Mouse (Mus musculus): ENCODE results near the gene Mon2. TPM values are rescaled to one million over a fixed set of nuclear protein-coding genes. Genes with fewer than 3 reads are reported as not detected.
"Not testable (repeated sequence)": the region's sequence is repeated elsewhere in the genome, so short reads cannot be mapped to it uniquely, and the experiment has no call there.

Mon2 gene
- total RNA-seq, 2 experiments from 2014 or later = 31.8 to 45.3 TPM

DNA sequence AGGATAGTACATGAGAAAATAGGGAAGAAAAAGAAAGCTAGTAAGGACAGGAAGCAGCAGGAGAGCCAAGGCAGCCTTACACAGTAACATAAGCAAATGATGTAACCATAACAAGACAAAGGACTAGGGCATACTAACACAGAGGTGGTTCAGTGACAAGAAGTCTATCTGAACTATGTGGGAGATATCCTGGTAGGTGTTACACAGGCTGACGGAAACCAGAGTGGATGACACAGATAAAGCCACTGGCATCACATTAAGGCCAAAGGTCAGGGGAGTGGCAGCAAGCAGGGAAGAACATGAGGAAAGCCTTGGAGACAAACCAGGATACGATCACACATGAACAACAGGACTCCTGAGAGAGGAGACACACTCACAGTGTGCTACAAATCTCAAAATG lies 4.3 kb downstream of the Mon2 start:
- ATAC-seq (replicated peaks; ENCODE audit: low FRiP score, poor library complexity, severe bottlenecking) = no peak

DNA sequence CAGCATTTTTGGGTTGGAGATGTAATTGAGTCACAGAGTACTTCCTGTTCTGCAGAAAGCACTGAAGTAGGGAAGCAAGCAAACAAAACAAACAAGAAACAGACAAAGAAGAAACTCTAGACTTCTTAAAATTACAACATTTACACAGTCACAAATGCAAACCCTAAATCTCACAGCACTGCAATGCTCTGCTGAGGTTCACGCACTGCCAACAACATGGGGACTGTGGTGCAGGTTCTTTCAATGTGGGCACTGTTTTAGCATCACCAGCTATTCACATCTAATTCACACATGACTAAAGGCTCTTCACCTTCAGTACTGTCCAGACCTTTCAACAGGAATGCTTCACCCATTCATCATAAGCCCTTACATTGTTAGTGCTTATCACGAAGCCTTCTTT lies 13.3 kb downstream of the Mon2 start:
- ATAC-seq (replicated peaks; ENCODE audit: low FRiP score, poor library complexity, severe bottlenecking) = no peak

DNA sequence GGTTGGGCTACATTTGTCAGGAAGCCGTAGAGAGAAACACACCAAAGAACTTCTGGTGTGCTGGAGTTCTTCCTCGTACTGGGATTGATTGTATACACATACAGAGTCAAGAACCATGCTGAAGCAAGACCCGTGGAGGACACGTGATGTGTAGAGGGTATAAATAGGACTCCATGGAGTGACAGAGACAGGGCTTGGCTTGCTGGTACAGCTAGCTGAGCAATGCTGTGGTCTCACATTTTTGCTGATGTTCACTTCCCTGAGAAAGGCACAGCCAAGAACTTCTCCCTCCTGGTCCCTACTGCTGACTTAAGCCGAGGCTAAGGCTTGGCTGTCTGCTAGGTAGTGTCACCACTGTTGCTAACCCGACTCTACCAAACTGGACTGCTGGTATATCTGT lies 15.5 kb downstream of the Mon2 start:
- no peak for ATAC-seq (replicated peaks; ENCODE audit: low FRiP score, poor library complexity, severe bottlenecking)

DNA sequence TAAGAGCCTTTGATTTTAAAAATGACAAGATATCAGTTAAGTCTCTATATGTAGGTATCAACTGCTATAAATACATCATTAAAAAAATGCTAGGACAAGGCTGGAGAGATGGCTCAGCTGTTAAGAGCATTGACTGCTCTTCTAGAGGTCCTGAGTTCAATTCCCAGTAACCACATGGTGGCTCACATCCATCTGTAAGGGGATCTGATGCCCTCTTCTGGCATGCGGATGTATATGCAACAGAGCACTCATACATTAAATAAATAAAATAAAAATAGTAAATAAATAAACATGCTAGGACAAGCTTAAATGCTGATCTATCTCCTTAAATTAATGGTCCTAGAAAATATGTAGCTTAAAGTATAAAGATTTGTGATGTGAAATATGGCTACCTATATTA lies 19.2 kb downstream of the Mon2 start:
- no peak for ATAC-seq (replicated peaks; ENCODE audit: low FRiP score, poor library complexity, severe bottlenecking)

DNA sequence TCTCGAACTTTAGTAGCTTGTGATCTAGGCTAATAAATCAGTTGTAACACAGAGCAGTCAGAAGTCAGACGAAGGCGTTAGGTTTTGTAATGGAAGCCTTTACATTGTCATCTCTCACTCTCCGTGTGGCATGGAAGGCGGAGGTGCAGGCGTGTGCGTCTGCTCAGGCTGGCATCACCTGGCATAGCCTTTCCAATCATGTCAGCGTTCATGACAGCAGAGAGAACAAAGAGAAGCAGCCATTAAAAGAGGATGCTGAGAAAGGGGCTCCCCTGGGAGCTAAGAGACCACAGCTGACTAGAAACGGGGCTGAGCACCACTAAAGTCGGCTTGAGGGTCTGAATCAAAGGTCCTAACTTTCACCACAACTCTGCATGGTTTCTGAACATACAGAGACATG lies 19.8 kb downstream of the Mon2 start:
- ATAC-seq (replicated peaks; ENCODE audit: low FRiP score, poor library complexity, severe bottlenecking) = no peak

DNA sequence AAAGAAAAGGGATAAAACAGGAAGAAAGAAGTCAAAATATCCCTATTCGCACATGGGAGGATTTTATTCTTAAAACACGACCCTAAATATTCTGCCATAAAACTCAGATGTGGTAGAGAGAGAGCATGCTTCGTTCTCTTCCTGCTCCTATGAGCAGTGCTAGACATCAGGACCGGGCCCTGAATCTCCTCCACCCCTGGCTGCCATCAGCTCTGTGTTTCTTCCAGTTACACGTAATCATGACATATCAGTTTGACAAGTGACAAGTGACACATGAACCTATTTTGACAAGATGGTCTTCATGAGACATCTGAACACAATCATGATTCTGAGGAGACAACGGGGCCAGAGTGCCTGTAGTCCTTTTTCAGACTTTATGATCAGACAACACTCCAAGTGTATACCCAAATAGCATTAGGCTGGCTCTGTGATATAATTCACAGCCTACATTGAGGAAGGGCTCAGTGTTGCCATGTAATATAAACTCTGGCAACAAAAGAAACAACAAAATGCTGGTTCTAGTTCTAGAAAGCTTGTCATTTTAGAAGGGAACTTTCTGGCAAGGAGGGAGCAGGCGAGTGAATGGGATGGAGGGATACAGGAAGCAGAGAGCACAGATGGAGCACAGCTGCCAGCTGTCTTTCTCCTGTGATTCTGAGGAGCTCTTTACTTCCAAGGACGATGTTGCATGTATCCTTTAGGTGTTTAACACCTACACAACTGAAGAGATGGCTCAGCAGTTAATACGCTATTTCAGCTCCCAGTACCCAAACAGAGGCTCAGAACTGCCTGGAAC lies 20.9 kb downstream of the Mon2 start:
- no peak for ATAC-seq (replicated peaks; ENCODE audit: low FRiP score, poor library complexity, severe bottlenecking)

DNA sequence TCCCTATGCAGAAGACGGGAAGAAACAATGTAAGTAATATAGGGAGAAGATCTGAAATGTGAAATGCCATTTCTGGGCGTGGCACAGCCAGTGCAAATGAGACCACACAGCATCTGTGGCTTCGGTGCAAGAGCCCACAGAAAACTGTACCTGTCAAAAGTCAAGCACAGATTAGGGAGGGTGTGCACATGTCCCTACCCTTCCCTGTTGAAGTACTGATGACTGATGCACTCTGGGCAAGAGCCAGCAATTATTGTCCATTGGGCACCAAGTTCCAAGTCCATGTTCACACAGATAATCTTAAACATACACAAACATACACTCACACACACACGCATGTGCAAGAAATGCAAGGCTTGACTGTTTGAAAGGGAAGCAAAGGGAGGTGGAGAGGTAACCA lies 22.7 kb downstream of the Mon2 start:
- no peak for ATAC-seq (replicated peaks; ENCODE audit: low FRiP score, poor library complexity, severe bottlenecking)

DNA sequence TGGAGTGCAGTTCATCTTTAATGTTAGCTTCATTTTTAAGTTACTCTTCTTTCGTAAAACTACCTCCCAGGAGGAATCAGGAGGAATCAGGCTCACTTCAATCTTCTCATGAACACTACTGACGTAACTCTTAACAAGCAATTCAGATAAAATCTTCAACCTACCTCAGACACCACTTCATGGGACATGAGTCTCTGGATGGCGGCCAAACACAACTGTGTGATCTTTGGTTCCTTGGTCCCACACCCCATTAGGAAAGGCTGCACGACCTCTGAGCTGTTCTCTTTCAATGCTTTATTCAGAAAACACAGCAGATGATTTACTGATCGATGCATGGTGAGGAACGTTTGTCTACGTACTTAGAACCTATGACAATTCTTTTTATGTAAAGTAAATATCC lies 24.3 kb downstream of the Mon2 start:
- no peak for ATAC-seq (replicated peaks; ENCODE audit: low FRiP score, poor library complexity, severe bottlenecking)

DNA sequence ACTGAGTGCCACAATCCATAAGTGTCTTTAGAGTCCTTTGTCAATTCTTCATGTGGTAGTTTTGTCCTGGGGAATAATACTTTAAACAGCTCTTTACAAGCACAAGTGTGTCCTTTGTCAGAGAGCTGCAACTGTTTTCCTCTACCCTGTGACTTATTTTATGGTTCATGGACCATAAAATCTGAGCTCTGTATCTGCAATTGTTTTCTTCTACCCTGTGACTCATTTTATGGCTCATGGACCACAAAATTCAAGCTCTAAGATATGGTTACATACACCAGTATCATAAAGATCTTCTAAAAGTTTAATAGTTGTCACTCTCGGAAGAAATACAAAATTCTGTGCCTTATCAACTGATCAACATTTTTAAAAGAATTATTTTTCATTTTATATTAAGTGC lies 27.6 kb downstream of the Mon2 start:
- no peak for ATAC-seq (replicated peaks; ENCODE audit: low FRiP score, poor library complexity, severe bottlenecking)

DNA sequence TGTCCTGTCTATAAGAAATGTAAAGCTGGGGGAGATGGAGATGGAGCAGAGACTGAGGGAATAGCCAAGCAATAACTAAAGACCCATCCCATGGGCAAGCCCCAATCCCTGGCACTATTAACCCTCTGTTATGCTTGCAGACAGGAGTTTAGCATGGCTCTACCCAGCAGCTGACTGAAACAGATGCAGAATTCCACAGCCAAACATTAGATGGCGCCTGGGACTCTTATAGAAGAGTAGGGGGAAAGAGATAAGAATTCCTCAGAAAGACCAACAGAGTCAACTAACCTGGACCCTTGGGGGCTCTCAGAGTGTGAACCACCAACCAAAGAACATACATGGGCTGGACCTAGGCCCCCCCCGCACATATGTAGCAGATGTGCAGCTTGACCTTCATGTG lies 36.4 kb downstream of the Mon2 start:
- no peak for ATAC-seq (replicated peaks; ENCODE audit: low FRiP score, poor library complexity, severe bottlenecking)

DNA sequence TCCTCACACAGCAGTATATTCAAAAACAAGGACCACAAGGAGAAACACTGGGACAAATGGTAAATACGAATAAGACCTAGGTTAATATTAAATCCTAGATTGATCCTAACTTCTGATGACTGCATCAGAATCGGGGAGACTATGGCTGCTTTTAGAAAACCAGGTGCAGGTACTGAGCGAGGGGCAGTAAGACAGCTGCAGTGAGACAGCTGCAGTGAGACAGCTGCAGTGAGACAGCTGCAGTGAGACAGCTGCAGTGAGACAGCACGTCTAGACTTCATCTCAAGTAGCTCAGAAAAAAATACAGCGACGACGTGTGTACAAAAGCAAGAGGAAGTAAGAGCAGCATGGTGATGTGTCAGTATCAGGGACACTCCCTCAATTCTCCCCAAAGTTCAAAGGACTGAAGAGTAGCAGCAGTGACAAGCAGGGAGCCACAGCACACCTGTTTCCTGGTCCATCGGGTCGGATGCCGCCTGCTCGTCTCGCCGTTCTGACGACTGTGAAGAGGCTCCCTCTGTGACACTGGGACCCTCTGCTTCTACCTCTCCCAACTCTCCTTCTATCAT lies 44.1 kb downstream of the Mon2 start:
- no peak for ATAC-seq (replicated peaks; ENCODE audit: low FRiP score, poor library complexity, severe bottlenecking)

DNA sequence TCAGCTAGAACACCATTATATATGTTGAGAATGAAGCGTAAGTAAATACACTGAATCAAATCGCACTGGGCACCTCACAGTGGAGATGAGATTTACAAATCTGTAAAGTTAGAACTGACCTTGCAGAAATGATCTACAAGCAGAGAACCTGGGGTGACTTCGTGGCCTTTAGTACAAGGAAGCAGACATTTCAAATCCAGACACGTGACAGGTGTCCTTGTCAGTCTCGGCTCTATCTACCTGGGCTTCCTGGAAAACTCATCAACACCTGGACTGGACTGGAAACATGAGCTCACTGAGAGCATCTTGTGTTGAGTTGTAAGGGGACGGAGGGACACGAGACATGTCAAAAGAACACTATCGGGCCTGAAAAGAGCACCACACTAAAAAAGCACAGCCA lies 44.9 kb downstream of the Mon2 start:
- ATAC-seq (replicated peaks; ENCODE audit: low FRiP score, poor library complexity, severe bottlenecking) = no peak

DNA sequence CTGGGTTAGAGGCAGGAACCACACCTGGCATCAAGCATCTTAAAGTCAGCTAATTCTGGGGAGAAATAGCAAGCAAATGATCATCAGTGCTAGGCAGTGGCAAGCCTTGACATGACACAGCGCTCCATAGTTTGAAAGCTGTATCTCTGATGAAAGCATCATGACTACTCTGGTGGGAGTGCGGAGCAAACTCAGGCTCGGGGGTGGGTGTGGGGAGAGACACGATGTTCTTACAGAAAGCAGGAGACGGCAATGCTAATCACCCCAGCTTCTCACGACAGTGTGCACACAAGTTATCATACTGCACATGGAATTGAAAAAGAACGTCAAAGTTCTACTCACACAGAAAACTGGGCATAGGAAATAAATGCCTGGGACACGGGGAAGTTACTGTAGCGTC lies 45.7 kb downstream of the Mon2 start:
- no peak for ATAC-seq (replicated peaks; ENCODE audit: low FRiP score, poor library complexity, severe bottlenecking)

DNA sequence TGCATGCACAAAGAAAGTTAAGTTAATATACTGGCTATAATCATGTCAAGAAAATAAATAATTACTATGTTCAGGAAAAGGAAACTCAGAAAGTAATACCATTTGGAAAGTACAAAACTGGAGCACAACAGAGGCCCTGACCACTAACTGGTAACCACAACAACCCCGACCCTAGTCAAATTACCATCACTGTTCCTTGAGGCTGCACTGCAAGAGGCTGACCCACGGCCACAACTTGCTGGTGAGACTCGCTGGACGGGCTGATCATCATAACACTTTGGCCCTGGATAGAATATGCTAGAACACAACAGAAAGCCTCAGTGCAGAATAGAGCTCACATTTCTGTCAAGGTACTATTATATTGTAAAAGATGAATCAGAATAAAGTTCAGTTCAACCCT lies 47.4 kb downstream of the Mon2 start:
- no peak for ATAC-seq (replicated peaks; ENCODE audit: low FRiP score, poor library complexity, severe bottlenecking)

DNA sequence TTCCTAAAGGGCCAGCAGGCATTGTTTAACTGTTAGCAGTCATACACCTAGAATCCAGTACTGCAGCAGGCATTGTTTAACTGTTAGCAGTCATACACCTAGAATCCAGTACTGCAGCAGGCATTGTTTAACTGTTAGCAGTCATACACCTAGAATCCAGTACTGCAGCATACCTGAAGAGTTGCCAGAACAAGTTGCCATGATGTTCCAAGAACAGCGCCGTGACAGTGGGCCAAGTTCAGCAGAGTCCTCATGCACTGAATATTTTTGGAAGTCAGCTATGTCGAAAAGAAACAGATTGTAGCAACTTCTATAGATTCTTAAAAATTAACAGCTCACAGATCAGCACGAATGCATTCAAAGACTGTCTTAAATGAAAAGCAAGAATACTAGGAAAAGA lies 49.6 kb downstream of the Mon2 start:
- not testable (repeated sequence) for ATAC-seq (replicated peaks; ENCODE audit: low FRiP score, poor library complexity, severe bottlenecking)

DNA sequence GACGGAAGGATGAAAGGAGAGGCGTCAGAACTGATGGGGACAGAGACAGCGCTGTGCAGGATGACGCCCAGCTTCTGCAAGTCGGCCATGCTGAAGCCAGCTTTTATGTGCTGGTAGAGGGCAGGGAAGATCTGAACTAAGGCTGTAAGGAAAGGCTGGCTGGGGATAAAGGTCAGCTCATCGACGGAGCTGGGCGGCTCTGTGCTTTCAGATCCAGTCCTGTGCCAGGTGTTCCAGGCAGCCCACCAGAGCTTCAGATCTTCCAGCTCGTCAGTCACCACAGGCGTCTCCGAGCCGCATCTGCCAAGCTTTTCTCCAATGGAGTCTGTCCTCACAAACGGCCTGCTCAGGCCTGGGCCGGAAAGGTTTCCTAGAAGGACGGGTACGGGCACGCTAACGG lies 62.9 kb downstream of the Mon2 start:
- ATAC-seq (replicated peaks; ENCODE audit: low FRiP score, poor library complexity, severe bottlenecking) = no peak

DNA sequence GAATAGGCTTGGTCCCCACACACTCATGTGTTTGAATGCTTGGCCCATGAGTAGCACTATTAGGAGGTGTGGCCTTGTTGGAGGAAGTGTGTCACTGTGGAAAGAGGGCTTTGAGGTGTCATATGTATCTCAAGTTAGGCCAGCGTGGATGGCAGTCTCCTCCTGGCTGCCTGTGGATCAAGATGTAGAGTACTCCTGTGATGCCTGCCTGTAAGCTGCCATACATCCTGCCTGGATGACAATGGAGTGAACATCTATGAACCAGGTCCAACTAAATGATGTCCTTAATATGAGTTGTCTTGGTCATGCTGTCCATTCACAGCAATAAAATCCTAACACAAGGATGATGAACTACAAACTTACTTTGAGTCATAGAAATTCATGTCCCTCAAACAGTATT lies 64.9 kb downstream of the Mon2 start:
- ATAC-seq (replicated peaks; ENCODE audit: low FRiP score, poor library complexity, severe bottlenecking) = no peak

DNA sequence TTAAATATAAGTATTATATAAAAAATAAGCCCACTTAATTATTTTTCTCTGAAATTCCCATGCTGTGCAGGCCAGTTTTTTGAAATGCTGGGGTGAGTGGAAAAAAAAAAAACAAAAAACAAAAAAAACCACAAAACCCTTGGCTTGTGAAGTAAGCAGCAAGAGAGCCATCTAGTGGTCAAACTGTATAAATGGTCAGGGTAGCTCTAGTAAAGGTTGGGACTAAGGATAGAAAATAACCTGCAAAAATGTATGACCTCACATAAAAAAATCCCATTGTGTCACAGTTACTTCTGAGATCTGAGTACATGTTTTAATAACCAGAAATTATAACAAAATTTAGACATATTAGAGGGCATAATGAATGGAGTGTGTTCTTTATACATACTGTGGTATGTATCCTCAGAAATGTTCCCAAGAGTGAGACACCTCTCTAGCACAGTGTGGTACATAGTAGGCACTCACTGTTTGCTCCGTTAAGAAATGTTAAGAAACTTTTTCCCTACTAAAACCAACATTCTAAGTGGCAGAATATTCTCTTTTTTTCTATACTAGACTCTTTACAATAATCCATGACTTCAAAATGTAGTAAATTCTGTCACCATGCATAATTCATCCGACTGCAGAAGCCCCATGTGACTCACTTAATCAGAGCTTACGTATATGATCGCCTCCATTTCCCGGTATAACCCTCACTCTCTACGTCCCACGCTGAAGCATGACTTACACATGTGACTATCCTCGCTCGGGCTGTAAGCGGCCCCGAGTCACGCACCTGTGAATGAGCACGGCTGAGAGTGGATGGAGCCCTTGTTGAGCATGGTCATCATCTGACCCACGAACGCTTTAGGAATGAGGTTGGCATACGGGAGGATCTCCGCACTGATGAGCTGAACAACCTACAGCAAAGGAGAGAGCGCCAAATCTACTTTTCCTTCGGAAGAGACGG lies 70.8 kb downstream of the Mon2 start:
- ATAC-seq (replicated peaks; ENCODE audit: low FRiP score, poor library complexity, severe bottlenecking) = peak; percentile 81

DNA sequence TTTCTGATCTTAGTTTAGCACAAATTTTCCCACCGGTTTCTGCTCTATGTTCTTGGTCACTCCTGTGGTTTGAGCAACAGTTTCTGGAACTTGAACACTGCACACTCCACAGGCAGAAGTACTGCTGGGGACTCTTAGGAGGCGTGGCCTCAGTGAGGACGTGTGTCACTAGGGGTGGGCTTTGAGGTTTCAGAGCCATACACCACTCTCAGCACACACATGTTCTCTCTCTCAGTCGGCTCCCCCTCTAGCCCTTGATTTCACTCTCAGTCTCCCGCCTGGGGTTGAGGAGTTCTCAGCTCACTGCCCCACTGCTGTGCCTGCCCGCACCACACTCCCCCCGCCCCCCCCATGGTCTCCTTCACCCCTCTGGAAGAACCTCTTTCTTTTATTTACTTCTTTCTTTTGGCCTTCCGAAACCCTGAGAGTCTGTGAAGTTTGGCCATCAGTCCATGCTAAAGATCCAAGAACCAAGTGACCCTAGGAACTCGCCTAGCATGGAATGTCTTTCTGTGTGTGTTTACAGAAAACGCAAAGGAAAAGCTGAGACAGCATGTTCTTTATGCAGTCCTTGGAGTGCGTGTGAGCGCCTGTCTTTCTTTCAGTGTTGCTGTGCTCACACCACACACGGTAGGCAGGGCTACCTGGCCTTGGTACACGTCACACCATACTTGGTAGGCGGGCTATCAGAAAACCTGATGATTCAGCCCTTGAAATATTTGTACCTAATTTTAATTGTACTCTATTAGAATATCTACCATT lies 71.6 kb downstream of the Mon2 start:
- ATAC-seq (replicated peaks; ENCODE audit: low FRiP score, poor library complexity, severe bottlenecking) = no peak

DNA sequence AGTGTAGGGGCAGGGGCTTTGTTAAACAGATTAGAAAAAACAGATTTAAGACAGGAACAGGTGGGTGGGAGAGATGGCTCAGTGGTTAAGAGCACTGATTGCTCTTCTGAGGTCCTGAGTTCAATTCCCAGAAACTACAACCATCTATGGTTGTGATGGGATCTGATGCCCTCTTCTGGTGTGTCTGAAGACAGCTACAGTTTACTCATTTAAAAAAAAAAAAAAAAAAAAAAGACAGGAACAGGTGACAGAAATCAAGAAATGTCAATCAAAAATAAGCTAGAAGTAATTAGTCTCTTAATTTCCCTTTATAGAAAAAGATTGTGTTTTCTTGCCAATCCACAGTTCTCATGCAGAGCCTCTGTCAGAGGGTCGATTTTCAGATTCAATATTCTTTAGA lies 74.3 kb downstream of the Mon2 start:
- no peak for ATAC-seq (replicated peaks; ENCODE audit: low FRiP score, poor library complexity, severe bottlenecking)
